Mouse (Mus musculus) activated CD4-positive, CD25-positive, alpha-beta regulatory T cell, adult 9 weeks (primary cell): ENCODE results near the gene Gm49388. TPM values are rescaled to one million over a fixed set of nuclear protein-coding genes. Genes with fewer than 3 reads are reported as not detected.

ENCODE experiments used
- polyA plus RNA-seq: library from polyadenylated mRNA; unstranded; fragments of 100-300 nt; shearing (Covaris generic); gene quantifications from one replicate; pipeline ENCODE4 v1.2.1, GENCODE M21; 2017

Gm49388 gene
- polyA plus RNA-seq, result not detected

GRCm38 (mm10) chr7:127785308-127785707 lies at the start of gene Gm49388:
TSS of gene Gm49388 (plus strand) at chr7:127785608.

DNA sequence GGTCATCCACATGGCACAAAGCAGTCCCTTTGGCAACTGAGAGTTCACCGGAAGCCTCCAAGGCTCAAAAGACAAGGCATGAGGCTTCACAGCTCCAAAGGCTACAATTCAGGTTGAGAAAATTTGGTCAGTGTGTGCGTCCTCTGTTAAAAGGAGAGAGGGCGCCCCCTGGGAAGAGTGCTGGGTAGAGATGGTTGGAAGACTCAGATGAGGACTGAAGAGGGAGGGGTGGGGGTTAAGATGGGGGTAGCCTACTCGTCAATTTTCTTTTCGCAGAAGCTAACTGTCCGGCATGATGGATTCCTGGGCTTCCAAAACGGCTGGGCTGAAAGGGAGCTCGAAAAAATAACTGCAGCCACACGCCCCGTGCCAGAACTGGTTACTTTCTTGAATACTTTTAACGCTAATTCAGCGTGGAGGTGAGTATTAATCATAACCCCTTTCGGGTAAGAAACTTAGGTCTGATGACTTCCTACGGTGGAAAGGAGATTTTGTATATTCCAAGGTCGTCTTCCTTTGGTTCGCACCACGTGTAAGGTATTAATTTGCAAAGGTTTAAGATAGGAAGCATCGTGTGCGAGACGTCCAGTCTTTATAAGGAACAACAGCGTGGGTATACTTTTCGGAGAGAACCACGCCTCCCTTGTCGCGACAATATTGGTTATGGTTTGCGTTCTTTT lies 40.9 kb upstream of the Gm49388 start, which contains the start of gene Fbxl19:
TSS of gene Fbxl19 (plus strand) at position 178 of the 680 bp plus-strand sequence.

GRCm38 (mm10) chr7:127769651-127770038 lies 15.8 kb upstream of the Gm49388 start, which contains the start of gene Orai3:
TSS of gene Orai3 (plus strand) at chr7:127769815.

GRCm38 (mm10) chr7:127776426-127776825 lies 9.0 kb upstream of the Gm49388 start, which contains the start of gene Setd1a:
TSS of gene Setd1a (plus strand) at chr7:127776670.

DNA sequence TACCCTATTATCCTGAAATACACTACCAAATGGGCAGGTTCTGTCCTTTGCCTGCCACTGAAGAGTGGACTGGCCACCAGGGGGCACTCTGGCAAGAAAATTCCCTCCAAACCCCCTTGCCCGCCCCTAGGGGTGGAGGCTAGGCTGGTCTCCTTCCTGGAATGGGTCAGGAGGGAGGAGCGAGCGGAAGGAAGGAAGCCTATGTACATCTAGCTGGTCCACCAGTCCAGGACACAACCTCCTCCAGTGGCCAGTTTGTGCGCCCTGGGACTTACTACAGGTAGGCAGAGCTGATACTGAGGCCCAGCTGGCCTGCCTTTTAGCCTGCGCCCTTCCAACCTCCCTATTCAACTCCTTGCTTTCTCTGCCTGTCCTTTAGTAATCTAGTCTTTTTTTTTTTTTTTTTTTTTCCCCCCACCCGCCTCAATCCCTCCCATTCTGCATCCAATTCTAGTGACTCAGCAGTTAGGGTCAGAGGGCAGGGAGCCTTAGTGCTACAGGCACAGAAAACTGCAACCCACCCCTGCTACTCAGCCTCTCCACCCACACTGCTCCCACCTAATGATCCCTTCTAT lies 15.1 kb downstream of the Gm49388 start, which contains the start of gene Hsd3b7:
TSS of gene Hsd3b7 (plus strand) at position 170 of the 575 bp plus-strand sequence.

GRCm38 (mm10) chr7:127824176-127824871 lies 38.9 kb downstream of the Gm49388 start, which contains the start of the genes Stx4a and Stx1b:
TSS of gene Stx4a (plus strand) at chr7:127824294.
TSS of gene Stx1b (minus strand) at chr7:127824549.

Other genes with a start within 250 kb of the Gm49388 start
- gene Tmem265, start 224.2 kb upstream of the Gm49388 start, polyA plus RNA-seq, result 10.7 TPM
- 99.1 TPM for gene Phkg2, start 212.3 kb upstream of the Gm49388 start, polyA plus RNA-seq
- gene Ccdc189, start 197.0 kb upstream of the Gm49388 start, polyA plus RNA-seq, result 0.99 TPM
- gene Rnf40, start 196.8 kb upstream of the Gm49388 start, polyA plus RNA-seq, result 137 TPM
- 1.3 TPM for gene Zfp629, start 169.8 kb upstream of the Gm49388 start, polyA plus RNA-seq
- gene Bcl7c, start 76.7 kb upstream of the Gm49388 start, polyA plus RNA-seq, result 20.6 TPM
- gene Ctf1, start 72.9 kb upstream of the Gm49388 start, polyA plus RNA-seq, result not detected
- gene Ctf2, start 53.4 kb upstream of the Gm49388 start, polyA plus RNA-seq, result not detected
- 0.89 TPM for gene Fbxl19, start 41.1 kb upstream of the Gm49388 start, polyA plus RNA-seq
- gene Orai3, start 15.8 kb upstream of the Gm49388 start, polyA plus RNA-seq, result 32.8 TPM
- 1.5 TPM for gene Setd1a, start 8.9 kb upstream of the Gm49388 start, polyA plus RNA-seq
- 4.9 TPM for gene Hsd3b7, start 15.0 kb downstream of the Gm49388 start, polyA plus RNA-seq
- gene Stx4a, start 38.7 kb downstream of the Gm49388 start, polyA plus RNA-seq, result 168 TPM
- gene Stx1b, start 38.9 kb downstream of the Gm49388 start, polyA plus RNA-seq, result not detected
- gene Zfp646, start 90.6 kb downstream of the Gm49388 start, polyA plus RNA-seq, result 65.1 TPM
- gene Zfp668, start 91.2 kb downstream of the Gm49388 start, polyA plus RNA-seq, result 21.6 TPM
- gene Prss53, start 105.4 kb downstream of the Gm49388 start, polyA plus RNA-seq, result 0.81 TPM
- gene Gm21974, start 109.8 kb downstream of the Gm49388 start, polyA plus RNA-seq, result not detected
- 54.2 TPM for gene Vkorc1, start 110.0 kb downstream of the Gm49388 start, polyA plus RNA-seq
- gene Bckdk, start 118.5 kb downstream of the Gm49388 start, polyA plus RNA-seq, result 52.5 TPM
- gene Kat8, start 126.9 kb downstream of the Gm49388 start, polyA plus RNA-seq, result 51.7 TPM
- gene Prss8, start 144.5 kb downstream of the Gm49388 start, polyA plus RNA-seq, result not detected
- gene Prss36, start 161.1 kb downstream of the Gm49388 start, polyA plus RNA-seq, result 5.0 TPM
- gene Fus, start 181.8 kb downstream of the Gm49388 start, polyA plus RNA-seq, result 135 TPM
- 339 TPM for gene Pycard, start 208.3 kb downstream of the Gm49388 start, polyA plus RNA-seq
- gene Trim72, start 218.3 kb downstream of the Gm49388 start, polyA plus RNA-seq, result not detected